Comparison of ENCODE assay signal across 8 mouse cellular contexts in genomic region chr11:20035343-20035928, GRCm38 (mm10).
DNase-seq lines count a peak whose midpoint lies in the region; TF ChIP-seq lines count a peak whose summit lies in the region.

No protein-coding gene starts in this region.

- 24% methylated on average over 11 of the region's 11 CpGs for WGBS in olfactory bulb, adult 2 months

- no peaks in the 10 kb centered on the region for H3K9me3 ChIP-seq in MEL (replicated peaks; ENCODE audit: insufficient read depth, low read length)

- H3K4me3 ChIP-seq in layer of hippocampus, adult 2 months: no peak overlapping the region
- H3K4me3 ChIP-seq in MEL (ENCODE audit: control insufficient read depth in 1 of 2, insufficient read depth in 1 of 2, low read depth in 2 of 2, low read length in 2 of 2): peak overlapping the region; percentile 21 to 58; a peak in 3 of 4 replicates
- no peak overlapping the region for H3K4me3 ChIP-seq in olfactory bulb, adult 2 months (ENCODE audit: insufficient read depth, low read depth, low read length)

- intact Hi-C loops in gastrocnemius, postnatal 14 days (cut with DNase I; ENCODE audit: low total_unique reads): loop anchor here (5.0 kb wide), 1 partner anchor 113 kb away; the partner anchor contains the start of gene Spred2

- no peak for TF ChIP-seq CTCF in layer of hippocampus, adult 2 months (conservative IDR thresholded peaks at IDR 0.05)
- TF ChIP-seq CTCF in MEL (IDR thresholded peaks at IDR 0.05 in 2 of 3, conservative IDR thresholded peaks at IDR 0.05 in 1 of 3; ENCODE audit: control insufficient read depth in 1 of 3, insufficient read depth in 1 of 3, low read depth in 2 of 3, low read length in 3 of 3, poor library complexity in 1 of 3, severe bottlenecking in 1 of 3): no peak
- TF ChIP-seq CTCF in olfactory bulb, adult 2 months (IDR thresholded peaks at IDR 0.05; ENCODE audit: insufficient read depth, low read depth, low read length): peak; percentile 7; the same call in 1 of the 2 replicates

- TF ChIP-seq EP300 in MEL (IDR thresholded peaks at IDR 0.05; ENCODE audit: low read depth in 1 of 2, low read length in 2 of 2): peak; percentile 24 to 31; a peak in 1 of 4 replicates

- H3K79me2 ChIP-seq in MEL (ENCODE audit: control insufficient read depth, insufficient read depth, low read length, poor library complexity): no peaks in the 10 kb centered on the region

- no peaks in the 10 kb centered on the region for H3K27me3 ChIP-seq in MEL (ENCODE audit: control insufficient read depth in 1 of 2, insufficient read depth in 2 of 2, low read length in 2 of 2)

- H3K4me1 ChIP-seq in MEL (ENCODE audit: control insufficient read depth in 1 of 2, insufficient read depth in 2 of 2, low read length in 2 of 2): peaks cover 10 to 18% of the 10 kb centered on the region in 2 experiments; a peak in 3 of 4 replicates
- H3K4me1 ChIP-seq in olfactory bulb, adult 2 months (ENCODE audit: control insufficient read depth, insufficient read depth, low read length): peaks cover 46% of the 10 kb centered on the region

- no peak for TF ChIP-seq RAD21 in MEL (IDR thresholded peaks at IDR 0.05; ENCODE audit: low read depth, low read length)

- TF ChIP-seq POLR2A in MEL (IDR thresholded peaks at IDR 0.05; ENCODE audit: control insufficient read depth in 1 of 2, insufficient read depth in 1 of 2, low read depth in 1 of 2, low read length in 2 of 2, poor library complexity in 1 of 2): no peak
- TF ChIP-seq POLR2A in olfactory bulb, adult 2 months (IDR thresholded peaks at IDR 0.05; ENCODE audit: insufficient read depth, low read depth, low read length): no peak

- H3K27ac ChIP-seq in layer of hippocampus, adult 2 months: peak overlapping the region; percentile 91
- peak overlapping the region; percentile 5; the same call in 1 of the 2 replicates for H3K27ac ChIP-seq in MEL (ENCODE audit: control insufficient read depth, low read depth, low read length)
- H3K27ac ChIP-seq in olfactory bulb, adult 2 months (ENCODE audit: insufficient read depth, low read depth, low read length): peak overlapping the region; percentile 95

- H3K36me3 ChIP-seq in MEL (ENCODE audit: control insufficient read depth in 1 of 2, insufficient read depth in 2 of 2, low read length in 2 of 2): no peaks in the 10 kb centered on the region; a peak in 1 of 4 replicates

- H3K9ac ChIP-seq in MEL (ENCODE audit: control insufficient read depth, low read depth, low read length, poor library complexity, severe bottlenecking): peak overlapping the region; percentile 29

- DNase-seq in layer of hippocampus, adult 2 months (ENCODE audit: low spot score in 2 of 2): peak; percentile 51 to 72
- DNase-seq in layer of hippocampus, adult 8-10 months (ENCODE audit: low spot score in 2 of 2): no peak
- DNase-seq in MEL (ENCODE audit: low read depth, low spot score) (peak; percentile 90), adipocyte (ENCODE audit: low spot score) (no peak)
- peak; percentile 68 to 78 for DNase-seq in frontal cortex, postnatal 36 days (ENCODE audit: low spot score in 2 of 2)
- no peak for DNase-seq in lung, postnatal 25 days (ENCODE audit: low spot score)
- DNase-seq in gastrocnemius, postnatal 14 days: no peak

TF ChIP-seq in MEL, 35 proteins besides CTCF, POLR2A, EP300 and RAD21:
- no peak for TF ChIP-seq ZKSCAN1 (IDR thresholded peaks at IDR 0.05; ENCODE audit: low read depth, low read length)
- TF ChIP-seq JUND (IDR thresholded peaks at IDR 0.05; ENCODE audit: low read depth, low read length): peak; percentile 98
- TF ChIP-seq CHD2 (IDR thresholded peaks at IDR 0.05; ENCODE audit: low read length): no peak
- TF ChIP-seq MAX (IDR thresholded peaks at IDR 0.05; ENCODE audit: low read length): peak; percentile 88
- TF ChIP-seq TBP (IDR thresholded peaks at IDR 0.05; ENCODE audit: low read depth, low read length): peak; percentile 91
- peak; percentile 53; the same call in 1 of the 2 replicates for TF ChIP-seq MXI1 (IDR thresholded peaks at IDR 0.05; ENCODE audit: low read depth, low read length)
- no peak for TF ChIP-seq MYB (IDR thresholded peaks at IDR 0.05; ENCODE audit: low read depth, low read length)
- TF ChIP-seq ETS1 (IDR thresholded peaks at IDR 0.05; ENCODE audit: low read depth, low read length): peak; percentile 72
- peak; percentile 56 for TF ChIP-seq SIN3A (IDR thresholded peaks at IDR 0.05; ENCODE audit: low read length)
- peak; percentile 80; the same call in 1 of the 2 replicates for TF ChIP-seq BHLHE40 (IDR thresholded peaks at IDR 0.05; ENCODE audit: borderline replicate concordance, low read depth, low read length)
- no peak for TF ChIP-seq TCF12 (IDR thresholded peaks at IDR 0.05; ENCODE audit: low read depth, low read length)
- peak; percentile 69 to 90 for TF ChIP-seq USF2 (IDR thresholded peaks at IDR 0.05; ENCODE audit: borderline replicate concordance in 1 of 2, insufficient read depth in 1 of 2, low read depth in 1 of 2, low read length in 2 of 2)
- TF ChIP-seq UBTF (IDR thresholded peaks at IDR 0.05; ENCODE audit: borderline replicate concordance, insufficient read depth, low read depth, low read length): 0 out of 2 replicates have a peak, but pooled peaks have one; percentile 74
- TF ChIP-seq USF1 (IDR thresholded peaks at IDR 0.05; ENCODE audit: low read depth, low read length): peak; percentile 98
- no peak for TF ChIP-seq E2F4 (IDR thresholded peaks at IDR 0.05; ENCODE audit: borderline replicate concordance, low read depth, low read length)

Comparison
In these comparisons a context has a peak if more than half of its experiments do, and no peak if none do; other contexts are left out.
1. DNase-seq: peak in layer of hippocampus, adult 2 months (2 of 2), MEL (single experiment) and frontal cortex, postnatal 36 days (2 of 2); none in layer of hippocampus, adult 8-10 months (0 of 2), lung, postnatal 25 days (single experiment), adipocyte (single experiment) and gastrocnemius, postnatal 14 days (single experiment).
2. H3K27ac ChIP-seq: peak in every context shown above with its lines; median percentile 95 in olfactory bulb, adult 2 months; 91 in layer of hippocampus, adult 2 months; 5 in MEL.
3. H3K4me3 ChIP-seq: peak in MEL (2 of 2); none in layer of hippocampus, adult 2 months (single experiment) and olfactory bulb, adult 2 months (single experiment).